Mouse (Mus musculus) yolk sac, embryonic 10.5 days (tissue): ENCODE results near the gene Thoc6.

ENCODE experiments used
- DNase-seq: peaks from one replicate; pipeline ENCODE4 v3.0.0-alpha.2; 2017; ENCODE audit warnings: low spot score

The Thoc6 gene

DNA sequence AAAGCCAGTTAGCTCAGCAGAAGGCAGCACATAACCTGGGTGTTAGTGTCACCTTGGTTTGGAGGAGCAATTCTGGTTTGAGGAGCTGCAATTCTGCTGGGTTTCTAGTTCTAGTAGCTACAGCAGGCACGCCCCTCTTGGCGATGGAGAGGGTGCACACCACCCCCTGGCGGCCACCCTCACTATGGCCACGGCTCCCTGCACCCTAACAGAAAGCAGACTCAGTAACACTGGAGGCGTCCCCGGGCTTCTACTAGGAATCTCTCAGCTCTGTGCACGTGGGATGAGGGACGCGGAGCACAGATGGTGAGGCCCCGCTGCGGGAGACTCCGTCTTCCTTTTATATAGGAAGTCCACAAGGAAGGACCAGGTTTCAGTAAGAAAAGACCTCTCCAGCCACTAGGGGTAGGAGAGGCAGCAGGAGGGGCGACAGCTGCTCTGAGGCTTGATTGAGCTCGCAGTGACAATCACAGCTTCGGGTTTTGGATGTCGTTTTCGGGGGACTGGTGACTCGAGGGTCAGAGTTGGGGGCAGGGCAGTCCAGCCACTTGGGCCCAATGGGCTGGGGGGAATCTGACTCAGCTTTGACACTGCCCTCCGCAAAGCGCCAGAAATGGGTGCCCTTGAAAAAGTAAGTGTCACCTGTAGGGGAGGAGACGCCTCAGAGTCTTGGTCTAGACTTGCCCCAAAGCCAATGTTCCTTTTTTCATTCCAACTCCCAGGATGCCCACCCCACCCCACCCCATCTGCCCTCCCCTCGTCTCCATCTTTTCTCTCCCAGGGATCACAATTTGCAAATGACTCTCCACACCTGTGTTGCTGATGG is 43.3 kb downstream of the Thoc6 start:
- peak; percentile 55 for DNase-seq

DNA sequence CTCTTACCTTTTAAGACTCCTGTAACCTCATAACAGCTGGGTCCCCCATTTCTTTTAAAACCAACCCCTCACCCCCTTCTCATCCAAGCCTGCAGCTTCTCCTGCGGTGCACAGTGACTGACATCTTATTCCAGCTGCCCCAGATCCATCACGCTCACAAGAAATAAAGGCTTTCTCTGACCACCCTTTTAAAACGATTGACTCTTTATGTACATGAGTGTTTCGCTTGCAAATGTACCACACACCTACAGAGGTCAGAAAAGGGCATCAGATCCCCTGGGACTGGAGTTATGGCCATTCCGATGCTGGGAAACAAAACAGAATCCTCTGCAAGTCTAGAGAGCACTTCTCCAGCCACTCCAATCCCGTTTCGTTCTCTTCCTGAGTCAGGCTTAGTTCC is 45.9 kb downstream of the Thoc6 start:
- DNase-seq, result no peak

DNA sequence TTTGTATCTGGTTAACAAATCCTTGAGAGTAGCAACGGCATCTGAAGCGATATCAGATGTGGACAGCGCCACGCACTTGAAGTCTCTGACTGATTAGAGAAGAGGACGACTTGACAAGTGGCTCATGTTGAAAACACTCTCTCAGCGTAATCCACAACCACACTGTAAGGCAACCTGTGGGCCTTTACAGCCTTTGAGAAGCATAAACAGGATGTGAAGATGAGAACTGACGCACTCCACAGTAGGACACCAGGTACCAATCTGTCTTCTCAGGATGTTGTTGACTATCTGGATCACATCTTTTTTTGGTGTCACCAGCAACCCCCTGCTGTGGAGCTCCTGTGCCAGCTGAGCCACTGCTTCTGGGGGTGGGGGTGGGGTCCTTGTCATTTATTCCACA is 53.3 kb downstream of the Thoc6 start:
- no peak for DNase-seq
